Mouse (Mus musculus) cerebellum, adult 2 months (tissue): ENCODE results near the gene Gnao1.

Experiments used
- CTCF ChIP-seq: fragments of 200-500 bp; IDR thresholded peaks from 2 replicates; pipeline ENCODE4 v1.5.1; 2011; ENCODE audit warnings: low read depth, mild to moderate bottlenecking, control low read depth, low read length, moderate library complexity, borderline replicate concordance; ENCODE audit not compliant: insufficient read depth
- POLR2A ChIP-seq: fragments of 200-500 bp; IDR thresholded peaks from 2 replicates; pipeline ENCODE4 v1.6.1; 2011; ENCODE audit warnings: low read length, control low read depth, borderline replicate concordance; ENCODE audit not compliant: insufficient read depth

GRCm38 (mm10) chr8:93917859-93918421 lies 108.2 kb downstream of the Gnao1 start:
- TF ChIP-seq CTCF (no peak; the same call in 1 of the 2 replicates), POLR2A (no peak)
